Mouse (Mus musculus) lung, embryonic 15.5 days (tissue): Measurements from ENCODE around the gene Ttc25. TPM values are rescaled to one million over a fixed set of nuclear protein-coding genes. Genes with fewer than 3 reads are reported as not detected.

Experiments used
- ATAC-seq: fragments of 200-750 bp; cut with Nextera tagmentation; 2 replicates; pipeline ENCODE4 v1.8.0; 2017; ENCODE audit warnings: moderate number of reproducible peaks, borderline replicate concordance; ENCODE audit not compliant: low FRiP score, low TSS enrichment; ENCODE audit errors: extremely low read depth
- H3K27ac ChIP-seq: fragments of 300-500 bp; sonication (generic); 2 replicates; pipeline ENCODE4 v1.5.1; 2015; ENCODE audit warnings: moderate library complexity, mild to moderate bottlenecking, inconsistent platforms
- H3K27me3 ChIP-seq: fragments of 300-500 bp; sonication (generic); 2 replicates; pipeline ENCODE4 v1.6.1; 2015; ENCODE audit warnings: inconsistent platforms
- H3K36me3 ChIP-seq: fragments of 300-500 bp; sonication (generic); 2 replicates; pipeline ENCODE4 v1.6.1; 2015; ENCODE audit warnings: inconsistent platforms
- H3K4me1 ChIP-seq: fragments of 300-500 bp; sonication (generic); 2 replicates; pipeline ENCODE4 v1.6.1; 2015; ENCODE audit warnings: inconsistent platforms
- H3K4me2 ChIP-seq: fragments of 300-500 bp; sonication (generic); 2 replicates; pipeline ENCODE4 v1.6.1; 2015; ENCODE audit warnings: inconsistent platforms, mild to moderate bottlenecking, moderate library complexity
- H3K4me3 ChIP-seq: fragments of 300-500 bp; sonication (generic); 2 replicates; pipeline ENCODE4 v1.5.1; 2015; ENCODE audit warnings: mild to moderate bottlenecking, inconsistent platforms
- H3K9ac ChIP-seq: fragments of 300-500 bp; sonication (generic); 2 replicates; pipeline ENCODE4 v1.6.1; 2015; ENCODE audit warnings: inconsistent platforms
- H3K9me3 ChIP-seq: fragments of 300-500 bp; sonication (generic); 2 replicates; pipeline ENCODE4 v1.6.1; 2016; ENCODE audit warnings: inconsistent platforms
- WGBS: fragments of 180-500 bp; shearing (Covaris S2); methylation state at CpG from one replicate; pipeline ENCODE4 v1.1.7; 2015; 5-methylcytosine and 5-hydroxymethylcytosine counted together
- polyA plus RNA-seq: library from polyadenylated mRNA; unstranded; fragments of >200 nt; fragmentation: Nextera tagmentation; extraction: Ambion mirVana; gene quantifications from 2 replicates; pipeline ENCODE4 v1.2.1, GENCODE M21; 2015

The Ttc25 gene
- polyA plus RNA-seq, 1 experiment from 2014 or later: 2.6 TPM

GRCm38 (mm10) chr11:100518188-100518591 lies 27.2 kb upstream of the Ttc25 start:
- Histone ChIP-seq H3K27ac (no peak overlapping the region), H3K9me3 (no peaks in the 10 kb centered on the region), H3K9ac (no peak overlapping the region), H3K4me3 (no peak overlapping the region), H3K27me3 (no peaks in the 10 kb centered on the region), H3K4me1 (no peaks in the 10 kb centered on the region), H3K4me2 (no peak overlapping the region), H3K36me3 (peaks cover 91% of the 10 kb centered on the region)
- no peak for ATAC-seq
- WGBS: 70% methylated on average over 5 of the region's 5 CpGs

- Histone ChIP-seq H3K4me3 (no peak overlapping the region), H3K9me3 (no peaks in the 10 kb centered on the region), H3K4me1 (peaks cover 2% of the 10 kb centered on the region), H3K4me2 (no peak overlapping the region), H3K27ac (no peak overlapping the region), H3K27me3 (no peaks in the 10 kb centered on the region), H3K36me3 (peaks cover 83% of the 10 kb centered on the region), H3K9ac (no peak overlapping the region)
- no peak for ATAC-seq
- WGBS: 61% methylated on average over 7 of the region's 7 CpGs
Measured at GRCm38 (mm10) chr11:100519188-100519587, 26.2 kb upstream of the Ttc25 start.

GRCm38 (mm10) chr11:100520838-100521237 lies 24.6 kb upstream of the Ttc25 start:
- H3K4me3 ChIP-seq: no peak overlapping the region
- no peaks in the 10 kb centered on the region for H3K9me3 ChIP-seq
- H3K4me1 ChIP-seq: peaks cover 18% of the 10 kb centered on the region
- H3K27ac ChIP-seq: no peak overlapping the region
- 67% methylated on average over 15 of the region's 15 CpGs for WGBS
- H3K9ac ChIP-seq: no peak overlapping the region
- H3K36me3 ChIP-seq: peaks cover 66% of the 10 kb centered on the region
- H3K4me2 ChIP-seq: no peak overlapping the region
- ATAC-seq: no peak
- no peaks in the 10 kb centered on the region for H3K27me3 ChIP-seq

- Histone ChIP-seq H3K9ac (0 out of 2 replicates have a peak overlapping the region, but pooled peaks have one; percentile 7), H3K36me3 (peaks cover 39% of the 10 kb centered on the region), H3K4me3 (0 out of 2 replicates have a peak overlapping the region, but pooled peaks have one; percentile 25), H3K27me3 (no peaks in the 10 kb centered on the region), H3K27ac (peak overlapping the region; percentile 84), H3K4me2 (peak overlapping the region; percentile 84; the same call in 1 of the 2 replicates), H3K4me1 (peaks cover 38% of the 10 kb centered on the region), H3K9me3 (no peaks in the 10 kb centered on the region)
- WGBS: 69% methylated on average over 5 of the region's 5 CpGs
- no peak for ATAC-seq
Measured at GRCm38 (mm10) chr11:100524358-100524757, 21.0 kb upstream of the Ttc25 start.

GRCm38 (mm10) chr11:100524987-100525630 lies 20.3 kb upstream of the Ttc25 start:
- H3K27me3 ChIP-seq: no peaks in the 10 kb centered on the region
- peak overlapping the region; percentile 84 for H3K27ac ChIP-seq
- H3K4me3 ChIP-seq: peak overlapping the region; percentile 75
- H3K4me1 ChIP-seq: peaks cover 38% of the 10 kb centered on the region
- peak overlapping the region; percentile 84 for H3K4me2 ChIP-seq
- no peaks in the 10 kb centered on the region for H3K9me3 ChIP-seq
- peaks cover 32% of the 10 kb centered on the region for H3K36me3 ChIP-seq
- peak overlapping the region; percentile 7; the same call in 1 of the 2 replicates for H3K9ac ChIP-seq
- ATAC-seq: no peak
- WGBS: 38% methylated on average over 11 of the region's 11 CpGs

GRCm38 (mm10) chr11:100526052-100526816 lies 19.2 kb upstream of the Ttc25 start:
- H3K27ac ChIP-seq: 0 out of 2 replicates have a peak overlapping the region, but pooled peaks have one; percentile 84

GRCm38 (mm10) chr11:100527066-100527457 lies 18.3 kb upstream of the Ttc25 start:
- Histone ChIP-seq H3K9me3 (no peaks in the 10 kb centered on the region), H3K4me1 (peaks cover 38% of the 10 kb centered on the region), H3K27ac (peak overlapping the region; percentile 86), H3K9ac (peak overlapping the region; percentile 81), H3K36me3 (peaks cover 13% of the 10 kb centered on the region), H3K4me3 (peak overlapping the region; percentile 75), H3K27me3 (no peaks in the 10 kb centered on the region), H3K4me2 (peak overlapping the region; percentile 84)
- ATAC-seq: peak; percentile 21; the same call in 1 of the 2 replicates
- under 1% methylated on average over 26 of the region's 26 CpGs for WGBS

More at GRCm38 (mm10) chr11:100526052-100526816, 19.2 kb upstream of the Ttc25 start:
- Histone ChIP-seq H3K27me3 (no peaks in the 10 kb centered on the region), H3K9me3 (no peaks in the 10 kb centered on the region), H3K36me3 (peaks cover 21% of the 10 kb centered on the region), H3K4me2 (peak overlapping the region; percentile 84), H3K9ac (peak overlapping the region; percentile 81), H3K4me3 (peak overlapping the region; percentile 75), H3K4me1 (peaks cover 38% of the 10 kb centered on the region)
- ATAC-seq: no peak
- WGBS: 11% methylated on average over 15 of the region's 15 CpGs

- no peaks in the 10 kb centered on the region for H3K9me3 ChIP-seq
- H3K4me3 ChIP-seq: peak within 1 kb of the TSS; percentile 75
- H3K9ac ChIP-seq: peak within 1 kb of the TSS; percentile 81
- peak within 1 kb of the TSS; percentile 84 for H3K4me2 ChIP-seq
- under 1% methylated on average over 53 of the region's 54 CpGs for WGBS
- no peaks in the 10 kb centered on the region for H3K27me3 ChIP-seq
- H3K36me3 ChIP-seq: peaks cover 7% of the 10 kb centered on the region
- ATAC-seq: peak; percentile 99
- peaks cover 38% of the 10 kb centered on the region for H3K4me1 ChIP-seq
- peak within 1 kb of the TSS; percentile 86 for H3K27ac ChIP-seq
Measured at GRCm38 (mm10) chr11:100527458-100528374, 17.7 kb upstream of the Ttc25 start, which contains the start of gene Acly. Acly (minus strand) TSS chr11:100528000.

GRCm38 (mm10) chr11:100528375-100529165 lies 16.8 kb upstream of the Ttc25 start:
- H3K4me1 ChIP-seq: peaks cover 38% of the 10 kb centered on the region
- H3K4me2 ChIP-seq: peak overlapping the region; percentile 84
- no peak; the same call in 1 of the 2 replicates for ATAC-seq
- H3K9ac ChIP-seq: peak overlapping the region; percentile 45
- no peaks in the 10 kb centered on the region for H3K27me3 ChIP-seq
- H3K36me3 ChIP-seq: no peaks in the 10 kb centered on the region
- WGBS: 20% methylated on average over 19 of the region's 19 CpGs
- no peaks in the 10 kb centered on the region for H3K9me3 ChIP-seq
- peak overlapping the region; percentile 69 for H3K27ac ChIP-seq
- peak overlapping the region; percentile 75 for H3K4me3 ChIP-seq

- Histone ChIP-seq H3K27ac (no peak overlapping the region), H3K4me2 (no peak overlapping the region), H3K9me3 (no peaks in the 10 kb centered on the region), H3K36me3 (no peaks in the 10 kb centered on the region), H3K4me3 (no peak overlapping the region), H3K27me3 (no peaks in the 10 kb centered on the region), H3K9ac (no peak overlapping the region), H3K4me1 (0 out of 2 replicates have a peak, but pooled peaks cover under 1% of the 10 kb centered on the region)
- WGBS: 74% methylated on average over 6 of the region's 6 CpGs
- ATAC-seq: no peak
Measured at GRCm38 (mm10) chr11:100533871-100534270, 11.5 kb upstream of the Ttc25 start.
